Mouse (Mus musculus) mouse trophoblast stem cell (cell line): ENCODE measurements around the gene Ptprs.

Source experiments
- in situ Hi-C, 2 experiments: fragments of 300-500 bp; cut with MseI, MboI; formaldehyde crosslinking; loops; 2 replicates in 1 of 2; 3 replicates in 1 of 2; pipeline ENCODE4 v1.15.1; 2025

Gene Ptprs

GRCm38 (mm10) chr17:56379281-56379834 is 96.9 kb downstream of the Ptprs start:
- in situ Hi-C loops: no loop called here

GRCm38 (mm10) chr17:56374851-56375250 is 101.4 kb downstream of the Ptprs start:
- in situ Hi-C loops: no loop called here

- in situ Hi-C loops: no loop called here
These were observed 102.9 kb downstream of the Ptprs start for GRCm38 (mm10) chr17:56373136-56374034.

- in situ Hi-C loops: no loop called here
These were observed 104.2 kb downstream of the Ptprs start for GRCm38 (mm10) chr17:56372109-56372508.

GRCm38 (mm10) chr17:56371029-56371660 is 105.1 kb downstream of the Ptprs start:
- in situ Hi-C loops: no loop called here

GRCm38 (mm10) chr17:56370090-56370489 is 106.2 kb downstream of the Ptprs start:
- in situ Hi-C loops: no loop called here

- in situ Hi-C loops: loop anchor here in 1 of 2 experiments (10.0 kb wide), 1 partner anchor 176 kb away; no protein-coding TSS in a partner anchor
These were observed 107.9 kb downstream of the Ptprs start for GRCm38 (mm10) chr17:56368291-56368790.

- in situ Hi-C loops: loop anchor here in 1 of 2 experiments (10.0 kb wide), 1 partner anchor 179 kb away; no protein-coding TSS in a partner anchor
These were observed 110.3 kb downstream of the Ptprs start for GRCm38 (mm10) chr17:56365791-56366673.
